Mouse (Mus musculus) layer of hippocampus, postnatal 10 days (tissue): ENCODE measurements at regions not wholly inside any gene's neighbourhood (a gene's known extent, or its start where the extent isn't known, plus 50 kb on each side); places are given as distances from the start of the nearest gene placed in this dataset.

Experiments used
- DNase-seq, 2 experiments: peaks; one replicate each; pipeline ENCODE4 v3.0.0; 2021; ENCODE audit warnings: low spot score in 2 of 2

DNA sequence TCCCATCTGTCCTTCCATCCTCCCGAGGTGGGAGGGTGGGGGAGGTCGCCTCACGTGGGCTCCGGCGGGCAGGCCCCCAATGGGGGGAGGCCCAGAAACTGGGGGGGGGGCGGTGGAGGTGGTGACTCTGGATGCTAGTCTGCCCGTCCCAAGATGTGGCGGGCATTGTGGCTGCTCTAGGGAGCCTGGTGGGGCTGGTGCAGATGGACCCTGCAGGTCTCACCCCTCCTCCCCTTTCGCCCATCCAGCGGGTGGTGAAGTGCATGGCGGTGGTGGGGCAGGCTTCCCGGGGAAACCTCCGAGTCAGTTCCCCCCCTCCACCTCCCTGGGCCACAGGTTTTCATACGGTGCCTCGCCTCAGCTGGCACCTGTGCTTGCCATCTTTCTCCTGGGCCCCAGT lies 88.6 kb downstream of the Inhba start:
- no peak for DNase-seq

DNA sequence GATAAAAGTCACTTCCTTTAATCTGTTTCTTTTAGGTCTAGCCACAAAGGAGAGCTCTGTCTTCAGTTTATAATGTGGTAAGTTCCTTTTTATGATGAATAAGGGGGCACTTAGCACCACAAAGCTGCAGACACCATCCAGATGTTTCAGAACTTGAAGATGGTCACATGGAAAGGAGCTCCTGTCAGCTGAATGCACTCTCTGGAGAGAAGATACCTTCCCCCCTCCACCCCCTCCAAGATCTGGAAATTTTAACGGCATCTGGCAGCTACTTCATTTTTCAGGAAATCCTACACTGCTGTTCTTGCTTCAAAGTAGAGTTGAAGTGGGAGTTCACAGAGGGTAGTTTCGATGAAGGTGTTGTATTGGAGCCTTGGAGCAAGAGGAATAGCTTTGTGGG lies 103.2 kb downstream of the Inhba start:
- DNase-seq = no peak

DNA sequence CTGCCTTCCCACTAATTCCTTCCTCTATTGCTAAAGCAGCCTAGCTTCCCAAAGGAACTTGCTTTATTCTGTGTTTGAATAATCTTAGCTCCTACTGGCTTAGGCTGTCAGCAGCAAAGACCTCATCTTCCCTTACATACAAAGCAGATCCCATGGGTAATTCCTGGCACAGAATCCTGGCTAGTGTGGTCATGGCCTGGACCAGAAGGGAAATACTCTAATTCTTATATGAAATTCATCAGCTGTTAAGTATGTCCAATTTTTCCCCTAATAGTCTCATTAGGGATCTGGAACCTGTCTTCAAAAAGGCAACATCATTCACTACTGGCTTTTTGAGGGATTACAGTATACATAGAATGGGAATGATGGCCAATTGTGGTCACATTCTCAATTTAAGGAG lies 135.0 kb downstream of the Inhba start:
- DNase-seq = no peak

DNA sequence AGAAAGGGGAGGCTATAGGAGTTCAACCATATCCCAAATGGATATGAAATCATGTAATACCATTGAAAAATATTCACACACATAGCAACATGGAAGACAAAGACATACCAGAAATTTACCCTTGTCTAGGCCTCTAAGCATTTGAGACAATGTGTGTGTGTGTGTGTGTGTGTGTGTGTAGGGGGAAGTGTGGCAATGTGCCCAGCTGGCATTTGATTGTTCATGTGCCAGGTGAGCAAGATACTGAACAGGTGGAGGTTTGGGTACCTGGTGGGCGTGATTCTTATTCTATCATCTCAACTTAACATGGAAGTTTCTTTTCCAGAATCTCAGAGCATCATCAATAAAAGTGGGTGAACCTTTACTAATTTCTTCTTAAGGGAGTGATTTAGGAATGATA lies 143.3 kb downstream of the Inhba start:
- DNase-seq = no peak

DNA sequence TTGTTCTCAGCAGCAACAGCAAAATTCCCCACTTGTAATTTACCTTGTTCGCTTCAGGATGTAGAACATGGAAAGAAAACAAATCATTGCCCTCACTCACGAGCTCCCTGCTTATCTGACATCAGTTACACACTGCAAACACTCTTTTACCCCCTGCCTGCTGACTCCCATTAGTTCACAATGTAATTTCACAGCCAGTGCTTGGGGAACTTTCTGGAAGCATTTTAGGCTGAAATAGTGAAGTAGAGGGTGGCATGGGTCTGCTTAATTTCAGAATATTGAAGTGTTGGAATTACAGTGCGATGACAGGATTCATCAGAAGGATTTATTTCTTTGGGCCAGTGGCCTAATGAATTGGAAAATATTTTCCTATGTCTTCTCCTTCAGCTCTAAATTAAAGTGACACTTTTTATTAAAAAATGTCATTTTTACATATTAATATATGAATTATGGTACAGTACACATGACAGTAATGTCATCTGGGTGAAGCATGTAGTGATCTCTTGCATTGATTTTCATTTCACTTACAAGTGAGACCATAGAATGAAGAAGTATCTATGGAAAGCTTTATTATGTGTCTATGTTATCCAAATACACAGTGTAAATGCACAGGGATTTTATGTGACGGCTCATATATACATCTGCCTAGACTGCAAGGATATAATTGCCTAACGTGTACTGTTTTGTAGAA lies 153.7 kb downstream of the Inhba start:
- DNase-seq = no peak

DNA sequence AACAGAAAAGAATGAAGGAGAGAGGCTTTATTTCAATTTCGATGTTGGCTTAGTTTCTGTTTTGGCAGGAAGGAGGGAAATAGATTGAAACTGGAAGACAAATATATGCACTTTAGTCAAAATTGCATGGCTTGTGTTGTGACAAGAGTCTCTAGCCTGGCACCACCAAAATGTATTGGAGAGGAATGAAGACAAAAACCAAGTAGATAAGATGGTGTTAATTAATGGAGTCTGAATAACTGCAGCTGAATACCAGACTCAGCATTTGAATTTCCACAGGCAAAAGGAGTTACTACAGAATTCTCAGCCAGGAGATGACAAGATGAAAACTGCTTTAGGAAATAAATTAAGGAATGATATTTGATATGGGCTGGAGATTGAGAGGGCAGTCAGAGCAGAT lies 185.0 kb downstream of the Inhba start:
- DNase-seq = no peak

DNA sequence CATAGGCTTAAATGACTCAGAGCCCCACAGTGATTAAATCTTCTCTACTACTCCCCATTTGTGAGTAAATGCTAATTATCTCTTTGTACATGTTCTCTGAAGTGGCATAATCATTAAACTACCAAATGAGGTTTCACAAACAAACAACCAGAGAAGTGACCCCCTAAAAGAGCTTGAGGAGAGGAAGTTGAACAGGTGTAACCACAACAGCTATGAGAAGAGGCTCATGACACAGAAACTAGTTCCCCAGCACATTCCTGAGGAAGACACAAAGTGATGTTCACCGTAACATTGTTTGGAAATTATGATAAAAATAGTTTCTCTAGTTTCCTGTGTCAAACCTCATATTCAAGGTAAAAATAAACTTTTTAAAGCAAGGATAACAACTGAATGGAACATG lies 188.4 kb downstream of the Inhba start:
- DNase-seq = no peak

DNA sequence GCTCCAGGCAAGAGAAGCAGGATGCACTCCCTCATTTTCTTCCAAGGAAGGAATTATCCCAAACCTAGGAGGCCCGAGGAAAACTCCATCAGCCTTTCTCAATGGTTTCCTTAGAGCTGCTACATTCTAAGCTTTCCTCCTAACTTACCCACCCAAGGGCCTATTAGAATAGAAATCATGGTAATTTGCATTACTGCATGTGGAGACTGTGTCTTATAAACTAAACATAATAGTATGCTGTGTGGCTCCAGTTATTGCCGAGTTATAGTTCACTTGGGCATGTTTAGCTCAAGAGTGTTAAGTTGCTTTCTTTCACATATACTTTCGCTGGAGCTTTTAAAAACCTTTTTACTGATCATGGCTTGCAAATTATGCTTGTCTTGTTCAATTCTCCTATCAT lies 191.5 kb downstream of the Inhba start:
- no peak for DNase-seq

DNA sequence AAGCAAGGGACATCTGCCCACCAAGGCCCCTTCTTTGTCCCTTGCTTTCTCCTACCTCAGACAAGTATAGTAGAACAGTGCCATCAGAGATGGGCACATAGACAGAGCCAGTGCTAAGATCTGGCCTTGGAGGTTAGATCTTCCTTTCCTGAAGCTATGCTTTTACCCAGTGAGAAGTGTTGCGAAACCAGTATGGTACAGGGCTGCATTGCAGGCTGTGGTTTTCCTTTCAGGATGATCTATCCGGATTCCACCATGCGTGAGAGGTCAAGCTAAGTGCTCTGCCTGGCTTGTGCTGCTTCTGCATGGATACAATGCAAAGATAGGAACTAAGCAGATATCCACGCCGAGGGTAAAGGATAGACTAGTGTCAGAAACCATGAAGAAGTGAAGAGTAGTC lies 192.4 kb downstream of the Inhba start:
- DNase-seq = no peak

DNA sequence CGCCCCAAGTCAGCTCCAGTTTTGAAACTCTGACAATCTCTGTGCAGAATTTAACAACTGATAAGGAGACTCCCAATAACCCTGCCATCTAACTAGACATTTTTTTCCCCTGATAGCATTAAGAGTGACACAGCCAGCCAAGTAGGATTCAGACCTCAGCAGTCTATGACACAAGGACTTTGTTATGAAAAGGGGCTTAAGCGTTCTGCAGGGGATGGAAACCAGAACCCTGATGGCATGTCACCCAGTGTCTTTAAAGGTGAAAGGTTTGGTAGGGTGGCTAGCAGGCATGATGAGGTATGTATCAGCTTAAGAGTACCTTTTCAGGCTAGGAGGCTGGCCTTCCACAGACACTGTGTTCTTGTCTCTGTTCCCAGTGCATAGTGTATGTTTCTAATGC lies 199.8 kb downstream of the Inhba start:
- no peak for DNase-seq

DNA sequence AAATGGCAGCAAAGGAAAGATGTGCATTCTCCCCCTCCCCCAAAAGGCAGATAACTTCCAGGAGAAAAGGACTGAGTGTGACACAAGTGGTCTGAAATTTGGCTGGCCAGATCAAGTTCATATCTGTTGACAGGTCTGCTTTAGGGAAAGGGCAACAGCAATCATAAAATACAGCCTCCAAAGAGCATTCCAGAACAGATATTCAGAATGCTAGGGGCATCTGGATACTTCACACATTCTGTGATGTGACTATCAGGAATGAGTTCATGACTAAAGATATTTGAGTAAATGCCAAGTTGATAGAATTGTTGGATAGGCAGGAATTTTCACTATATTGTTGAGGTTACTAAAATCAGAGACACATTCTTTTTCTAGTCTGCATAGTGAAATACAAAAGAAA lies 208.2 kb downstream of the Inhba start:
- no peak for DNase-seq

DNA sequence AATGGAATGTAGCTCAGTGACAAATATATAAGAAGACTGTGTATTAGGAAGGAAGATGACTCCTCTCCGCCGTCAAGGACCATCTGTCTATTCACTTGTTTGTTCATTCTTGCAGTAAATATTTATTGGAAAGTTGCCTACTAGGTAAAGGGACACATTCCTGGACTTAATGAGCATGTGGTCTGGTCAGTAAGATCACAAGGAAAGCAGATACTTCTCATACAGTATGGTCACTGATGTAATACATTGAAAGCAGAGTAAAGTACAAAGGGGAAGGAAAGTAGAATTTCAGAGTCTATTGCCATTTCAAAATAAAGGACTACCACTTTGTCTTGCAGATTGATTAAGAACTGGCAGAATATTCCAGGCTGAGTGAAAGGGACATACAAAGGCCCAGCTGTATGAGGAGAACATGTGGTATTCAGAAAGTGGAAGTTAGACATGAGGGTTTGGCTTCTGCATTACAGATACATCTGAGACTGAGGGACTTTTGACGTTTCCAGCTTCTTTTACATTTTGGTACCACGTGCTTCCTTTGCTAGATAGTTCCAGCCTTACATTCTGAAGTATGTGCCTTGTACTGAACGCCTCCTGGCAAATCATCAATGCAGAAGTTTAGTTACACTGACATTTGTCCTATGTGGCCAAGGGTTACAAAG lies 211.4 kb downstream of the Inhba start:
- DNase-seq = no peak

DNA sequence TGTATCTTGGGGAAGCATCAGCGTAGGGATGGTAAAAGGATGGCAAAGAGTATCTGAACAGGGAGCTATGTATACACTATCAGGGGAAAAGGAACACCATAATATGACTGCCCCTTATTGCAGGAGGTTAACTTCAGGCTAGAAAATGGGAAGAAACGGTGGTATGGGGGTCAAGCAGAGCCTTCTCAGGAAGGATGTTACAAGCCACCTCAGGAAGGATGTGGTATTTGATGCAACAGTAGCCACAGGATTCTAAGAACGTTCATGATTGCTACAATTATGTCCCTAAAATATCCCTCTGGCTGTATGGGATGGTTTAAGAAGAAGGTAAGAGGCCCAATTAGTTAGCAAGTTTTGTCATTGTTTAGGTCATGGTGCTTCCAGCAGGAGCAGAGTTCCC lies 249.5 kb downstream of the Inhba start:
- DNase-seq = no peak

DNA sequence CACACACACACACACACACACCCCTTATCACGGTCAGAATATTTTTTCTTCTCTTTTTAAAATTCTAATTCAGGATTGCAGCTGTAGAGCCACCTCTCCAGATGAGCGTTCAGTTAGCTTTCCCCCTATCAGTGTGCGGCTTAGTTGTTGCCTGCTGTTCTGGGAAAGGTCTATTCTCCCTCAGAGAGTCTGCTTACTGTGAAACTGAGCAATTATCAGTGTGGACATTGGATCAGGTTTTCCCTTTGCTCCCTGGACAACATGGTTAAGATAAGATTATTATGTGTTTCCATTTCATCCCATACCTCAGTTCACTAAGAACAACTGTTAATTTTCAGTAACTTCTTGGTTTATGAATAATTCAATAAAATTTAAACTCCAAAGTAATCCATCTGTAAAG lies 268.3 kb downstream of the Inhba start:
- no peak for DNase-seq

DNA sequence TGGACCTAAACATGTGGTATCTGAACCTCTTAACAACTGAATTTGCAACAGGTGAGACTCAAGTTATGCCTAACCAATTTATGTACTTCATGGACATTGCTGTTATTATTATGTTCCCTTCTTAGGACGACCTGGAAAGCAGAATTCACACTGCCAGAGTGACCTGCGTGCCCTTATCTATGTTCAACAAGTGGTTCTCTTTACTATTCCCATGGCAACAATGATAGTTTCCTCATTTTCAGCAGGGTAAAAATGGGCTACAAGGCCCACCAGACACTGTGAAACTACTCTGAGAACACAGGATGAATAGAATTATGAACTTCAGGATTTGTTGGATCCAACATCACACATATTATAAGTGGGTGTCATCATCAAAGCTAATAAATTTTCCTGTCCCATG lies 269.1 kb downstream of the Inhba start:
- no peak for DNase-seq

DNA sequence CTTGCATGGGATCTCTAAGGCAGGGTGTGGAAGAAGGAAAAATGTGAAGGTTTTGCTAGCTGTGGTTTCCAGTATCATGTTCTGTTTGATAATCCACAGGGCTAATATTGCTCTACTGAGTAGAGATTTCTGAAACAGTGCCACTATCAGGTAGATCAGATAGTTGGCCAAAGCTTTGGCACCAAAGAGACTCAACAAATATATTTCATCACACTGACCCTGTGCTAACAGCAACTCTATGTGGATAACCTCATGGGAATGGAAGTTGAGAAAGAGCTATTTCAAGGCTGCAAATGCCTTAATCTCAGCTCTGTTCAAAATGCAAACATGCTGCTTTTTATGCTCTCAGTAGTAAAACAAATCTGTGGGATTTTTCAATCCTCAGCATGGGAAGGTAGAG lies 270.1 kb downstream of the Inhba start:
- DNase-seq = no peak

DNA sequence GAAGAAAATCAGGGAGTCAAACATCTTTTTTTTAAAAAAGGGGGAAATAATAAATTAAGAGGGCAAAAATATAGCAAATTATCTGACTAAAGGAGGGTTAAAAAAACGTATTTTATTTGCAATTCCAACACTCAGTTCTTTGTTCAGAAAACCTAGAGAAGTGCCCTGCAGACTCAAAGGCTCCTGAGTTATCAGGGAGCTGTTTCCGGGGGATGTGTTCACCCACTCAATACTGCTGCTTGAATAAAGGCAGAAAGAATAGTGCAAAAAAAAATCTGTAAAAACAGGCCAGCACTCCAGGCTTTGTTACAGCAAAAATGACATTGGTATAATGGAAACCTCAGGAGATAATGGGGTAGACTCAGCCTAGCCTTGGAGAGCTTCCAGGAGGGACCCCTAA lies 270.6 kb downstream of the Inhba start:
- DNase-seq = no peak

DNA sequence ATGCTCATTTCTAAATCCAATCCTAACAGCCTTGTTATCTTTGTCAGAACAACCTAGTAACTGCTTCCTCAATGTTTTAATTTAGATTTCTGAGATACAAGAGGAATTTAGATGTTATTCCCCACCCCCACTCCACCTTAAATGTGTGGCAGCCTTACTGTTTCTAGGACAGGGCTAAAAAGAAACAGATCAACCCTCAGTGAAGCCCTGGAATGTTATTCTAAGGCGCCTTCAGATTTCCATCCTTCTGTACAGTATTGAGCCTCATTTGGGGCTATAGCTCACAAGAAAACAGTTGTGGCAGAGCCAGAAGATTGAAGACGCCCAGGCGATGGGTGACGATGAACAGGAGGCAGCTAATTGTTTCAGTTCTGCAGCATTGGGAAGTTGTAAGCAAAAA lies 271.7 kb downstream of the Inhba start:
- DNase-seq = no peak

DNA sequence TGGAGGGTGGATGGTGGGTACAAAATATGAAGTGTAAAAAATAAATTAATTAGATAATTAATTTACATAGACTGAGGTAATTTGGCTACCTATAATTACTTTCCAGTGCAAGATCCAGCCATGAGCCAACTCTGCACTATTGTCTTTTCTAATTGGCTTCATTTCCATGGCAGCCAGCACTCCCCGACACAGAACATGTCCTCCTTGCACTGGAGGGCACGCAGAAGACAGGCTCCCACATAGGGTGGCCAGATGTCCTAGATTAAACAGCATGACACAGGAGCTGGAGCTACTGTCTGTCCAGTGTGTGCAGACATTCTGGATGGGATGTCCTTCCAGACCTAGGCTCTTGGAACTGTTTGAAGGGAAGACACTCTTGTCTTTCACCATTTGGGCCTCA lies 278.0 kb downstream of the Inhba start:
- no peak for DNase-seq

DNA sequence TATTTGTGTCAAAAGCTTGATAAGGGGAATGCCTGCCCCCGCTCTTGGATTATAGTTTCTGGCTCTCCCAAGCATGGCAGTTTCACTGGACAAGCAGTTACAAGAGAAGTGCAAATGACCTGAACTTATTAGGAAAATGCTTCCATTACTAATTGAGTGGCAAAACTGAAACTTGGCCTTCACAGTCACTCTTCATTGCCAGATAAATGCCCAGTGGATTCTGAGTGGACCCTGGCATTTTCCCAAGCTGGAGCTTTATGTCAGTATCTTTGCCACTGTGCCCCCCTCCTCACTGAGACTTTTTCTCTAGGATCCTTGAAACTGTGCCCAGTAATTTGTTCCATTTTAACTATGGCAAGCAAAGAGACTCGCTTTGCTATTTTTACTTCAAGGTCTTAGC lies 279.1 kb downstream of the Inhba start:
- peak; percentile 16 to 37 for DNase-seq

DNA sequence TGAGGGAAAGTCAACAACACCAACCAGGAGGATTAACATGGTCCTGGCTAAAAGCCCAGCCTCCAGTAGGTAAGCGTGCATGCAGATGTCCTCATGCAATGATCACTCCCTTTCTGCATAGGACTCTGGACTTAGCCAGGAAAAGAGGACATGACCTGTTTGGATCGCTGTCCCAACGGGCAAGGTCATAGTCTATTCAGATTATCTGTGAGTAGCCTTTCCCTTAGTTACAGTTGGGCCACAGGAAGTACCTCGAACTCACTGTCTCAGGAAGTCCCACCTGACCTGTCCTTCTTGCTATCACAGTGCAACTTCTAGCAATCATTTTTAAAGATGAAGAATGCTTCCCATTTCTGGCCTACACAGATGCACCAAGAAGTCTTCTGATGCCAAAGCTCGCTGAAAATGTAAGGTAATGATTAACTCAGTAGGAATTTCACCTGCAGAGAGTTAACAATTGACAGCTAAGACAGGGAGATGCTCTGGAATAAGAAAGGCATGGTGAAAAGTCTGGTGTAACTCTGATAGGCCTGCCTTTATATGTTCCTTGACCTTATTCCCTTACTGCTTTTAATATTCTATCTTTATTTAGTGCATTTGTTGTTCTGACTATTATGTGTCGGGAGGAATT lies 280.1 kb downstream of the Inhba start:
- DNase-seq = no peak

DNA sequence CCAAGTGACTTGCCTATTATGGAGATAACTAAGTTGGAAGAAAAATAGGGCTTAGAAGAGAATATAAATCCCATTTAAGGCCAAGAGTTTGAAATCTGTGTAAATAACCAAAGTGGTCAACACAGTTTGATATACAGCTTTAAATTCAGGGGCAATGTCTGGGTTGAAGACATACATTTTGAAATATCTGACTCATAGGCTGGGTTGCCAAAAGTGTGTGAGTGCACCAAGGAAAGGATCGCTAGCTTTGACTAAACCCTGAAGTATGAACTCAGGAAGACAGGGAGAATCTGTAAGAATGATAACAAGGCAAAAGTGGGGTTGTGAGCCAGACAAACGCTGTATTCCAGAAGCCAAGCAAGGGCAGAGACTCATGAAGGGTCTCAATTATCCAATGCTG lies 288.1 kb downstream of the Inhba start:
- no peak for DNase-seq

DNA sequence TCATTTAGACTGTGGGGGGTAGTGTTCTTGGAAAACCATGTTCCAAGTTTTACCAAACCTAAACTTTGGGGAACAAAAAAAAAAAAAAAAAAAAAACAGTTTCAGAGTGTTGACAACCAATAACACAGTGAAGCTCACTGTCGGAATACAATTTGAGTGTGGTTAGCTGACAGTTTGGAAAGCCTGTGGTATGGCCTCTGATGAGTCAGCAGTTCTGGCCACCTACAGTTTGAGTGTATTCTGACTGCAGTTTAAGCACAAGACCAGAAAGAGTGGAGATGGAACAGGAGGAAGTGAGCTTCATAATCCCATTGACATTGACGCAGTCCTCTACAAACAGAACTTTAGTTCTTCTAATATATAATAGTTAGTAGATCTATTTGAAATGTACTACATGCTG lies 303.0 kb downstream of the Inhba start:
- no peak for DNase-seq
